ENCODE assay signal across 9 mouse cellular contexts in genomic region chr2:147454362-147455257, GRCm38 (mm10).
DNase-seq lines count a peak whose midpoint lies in the region; ATAC-seq lines count a peak whose summit lies in the region.
"Had no signal": no experiment of that assay in that cellular context is flagged by ENCODE, and none has a peak within 500 bp of the region (broad histone marks: within the 10 kb centered on the region; RNA-seq: fewer than 3 reads in every experiment).

No protein-coding gene starts in this region.

- ATAC-seq in forebrain, embryonic 13.5 days = peak; percentile 79
- ATAC-seq in forebrain, embryonic 11.5 days (replicated peaks; ENCODE audit: low FRiP score) = no peak
- peak; percentile 95 for ATAC-seq in hindbrain, embryonic 16.5 days
- ATAC-seq in megakaryocyte progenitor cell, adult 5-6 weeks (replicated peaks; ENCODE audit: poor library complexity) = no peak
- no peak for ATAC-seq in liver, embryonic 11.5 days (replicated peaks; ENCODE audit: low FRiP score)

- no peak for DNase-seq in forebrain, embryonic 11.5 days (ENCODE audit: low spot score)
- DNase-seq in mesoderm, embryonic 11.5 days (ENCODE audit: low read depth, low spot score) = peak; percentile 65
- DNase-seq in right cerebral cortex, postnatal 25 days = peak; percentile 15
- DNase-seq in adrenal gland, postnatal 14 days = no peak
- DNase-seq in liver, embryonic 11.5 days (ENCODE audit: low spot score) = no peak

- H3K36me3 ChIP-seq in forebrain, embryonic 13.5 days (ENCODE audit: poor library complexity, severe bottlenecking) = no peaks in the 10 kb centered on the region
- no peaks in the 10 kb centered on the region for H3K36me3 ChIP-seq in forebrain, embryonic 11.5 days (ENCODE audit: control insufficient read depth, insufficient read depth, low read length)
- H3K36me3 ChIP-seq in hindbrain, embryonic 16.5 days (ENCODE audit: control insufficient read depth, insufficient read depth, low read length) = no peaks in the 10 kb centered on the region
- H3K36me3 ChIP-seq in liver, embryonic 11.5 days (ENCODE audit: control insufficient read depth, insufficient read depth, low read length) = no peaks in the 10 kb centered on the region
- H3K36me3 ChIP-seq: heart, embryonic 13.5 days had no signal

- no peak overlapping the region for H3K9ac ChIP-seq in forebrain, embryonic 13.5 days
- H3K9ac ChIP-seq in forebrain, embryonic 11.5 days (ENCODE audit: low read length) = no peak overlapping the region
- peak overlapping the region; percentile 54 for H3K9ac ChIP-seq in hindbrain, embryonic 16.5 days (ENCODE audit: low read depth, low read length)
- no peak overlapping the region for H3K9ac ChIP-seq in liver, embryonic 11.5 days (ENCODE audit: low read depth, low read length)
- H3K9ac ChIP-seq: heart, embryonic 13.5 days had no signal

- peak overlapping the region; percentile 39 for H3K4me2 ChIP-seq in forebrain, embryonic 13.5 days
- H3K4me2 ChIP-seq in forebrain, embryonic 11.5 days (ENCODE audit: low read depth, low read length, severe bottlenecking) = no peak overlapping the region
- peak overlapping the region; percentile 56 for H3K4me2 ChIP-seq in hindbrain, embryonic 16.5 days (ENCODE audit: low read length)
- no peak overlapping the region for H3K4me2 ChIP-seq in liver, embryonic 11.5 days
- H3K4me2 ChIP-seq: heart, embryonic 13.5 days had no signal

- no peak overlapping the region for H3K27ac ChIP-seq in forebrain, embryonic 13.5 days
- H3K27ac ChIP-seq in forebrain, embryonic 11.5 days (ENCODE audit: low read depth, low read length) = no peak overlapping the region
- H3K27ac ChIP-seq in hindbrain, embryonic 16.5 days (ENCODE audit: low read depth, low read length) = peak overlapping the region; percentile 30
- no peak overlapping the region for H3K27ac ChIP-seq in liver, embryonic 11.5 days (ENCODE audit: low read depth, low read length)
- H3K27ac ChIP-seq: heart, embryonic 13.5 days had no signal

- 59% methylated on average over 18 of the region's 18 CpGs for WGBS in forebrain, embryonic 13.5 days
- 63% methylated on average over 17 of the region's 18 CpGs for WGBS in forebrain, embryonic 11.5 days
- 18% methylated on average over 18 of the region's 18 CpGs for WGBS in hindbrain, embryonic 16.5 days
- 71% methylated on average over 18 of the region's 18 CpGs for WGBS in liver, embryonic 11.5 days

- no peaks in the 10 kb centered on the region for H3K9me3 ChIP-seq in forebrain, embryonic 13.5 days (replicated peaks)
- H3K9me3 ChIP-seq in forebrain, embryonic 11.5 days (ENCODE audit: control insufficient read depth, low read length) = no peaks in the 10 kb centered on the region
- H3K9me3 ChIP-seq in hindbrain, embryonic 16.5 days (ENCODE audit: control insufficient read depth, low read length) = no peaks in the 10 kb centered on the region
- H3K9me3 ChIP-seq in liver, embryonic 11.5 days (ENCODE audit: control insufficient read depth, low read length) = no peaks in the 10 kb centered on the region
- H3K9me3 ChIP-seq: heart, embryonic 13.5 days had no signal

- H3K4me3 ChIP-seq in forebrain, embryonic 13.5 days = no peak overlapping the region
- no peak overlapping the region for H3K4me3 ChIP-seq in forebrain, embryonic 11.5 days (ENCODE audit: low read depth, low read length)
- peak overlapping the region; percentile 30 for H3K4me3 ChIP-seq in hindbrain, embryonic 16.5 days (ENCODE audit: low read length)
- H3K4me3 ChIP-seq in liver, embryonic 11.5 days (ENCODE audit: low read depth, low read length) = no peak overlapping the region
- H3K4me3 ChIP-seq: heart, embryonic 13.5 days had no signal

- H3K4me1 ChIP-seq in forebrain, embryonic 13.5 days = no peaks in the 10 kb centered on the region
- no peaks in the 10 kb centered on the region for H3K4me1 ChIP-seq in forebrain, embryonic 11.5 days (replicated peaks; ENCODE audit: control insufficient read depth, insufficient read depth, low read length)
- no peaks in the 10 kb centered on the region for H3K4me1 ChIP-seq in hindbrain, embryonic 16.5 days (ENCODE audit: control insufficient read depth, insufficient read depth, low read depth, low read length)
- no peaks in the 10 kb centered on the region for H3K4me1 ChIP-seq in liver, embryonic 11.5 days (replicated peaks; ENCODE audit: control insufficient read depth, insufficient read depth, low read length)
- H3K4me1 ChIP-seq: heart, embryonic 13.5 days had no signal

- H3K27me3 ChIP-seq in forebrain, embryonic 13.5 days = no peaks in the 10 kb centered on the region
- H3K27me3 ChIP-seq in forebrain, embryonic 11.5 days (ENCODE audit: control insufficient read depth, insufficient read depth, low read length) = no peaks in the 10 kb centered on the region
- H3K27me3 ChIP-seq in hindbrain, embryonic 16.5 days (replicated peaks; ENCODE audit: control insufficient read depth, insufficient read depth, low read length) = no peaks in the 10 kb centered on the region
- no peaks in the 10 kb centered on the region for H3K27me3 ChIP-seq in liver, embryonic 11.5 days (replicated peaks; ENCODE audit: control insufficient read depth, insufficient read depth, low read length)
- H3K27me3 ChIP-seq: heart, embryonic 13.5 days had no signal

Comparison
In these comparisons a context has a peak if more than half of its experiments do, and no peak if none do; other contexts are left out.
1. ATAC-seq: peak in forebrain, embryonic 13.5 days (single experiment) and hindbrain, embryonic 16.5 days (single experiment); none in forebrain, embryonic 11.5 days (single experiment), megakaryocyte progenitor cell, adult 5-6 weeks (single experiment) and liver, embryonic 11.5 days (single experiment).
2. H3K4me2 ChIP-seq: peak in forebrain, embryonic 13.5 days (single experiment) and hindbrain, embryonic 16.5 days (single experiment); none in forebrain, embryonic 11.5 days (single experiment) and liver, embryonic 11.5 days (single experiment).
3. DNase-seq: peak in mesoderm, embryonic 11.5 days (single experiment) and right cerebral cortex, postnatal 25 days (single experiment); none in forebrain, embryonic 11.5 days (single experiment), adrenal gland, postnatal 14 days (single experiment) and liver, embryonic 11.5 days (single experiment).